In the genomic region with DNA sequence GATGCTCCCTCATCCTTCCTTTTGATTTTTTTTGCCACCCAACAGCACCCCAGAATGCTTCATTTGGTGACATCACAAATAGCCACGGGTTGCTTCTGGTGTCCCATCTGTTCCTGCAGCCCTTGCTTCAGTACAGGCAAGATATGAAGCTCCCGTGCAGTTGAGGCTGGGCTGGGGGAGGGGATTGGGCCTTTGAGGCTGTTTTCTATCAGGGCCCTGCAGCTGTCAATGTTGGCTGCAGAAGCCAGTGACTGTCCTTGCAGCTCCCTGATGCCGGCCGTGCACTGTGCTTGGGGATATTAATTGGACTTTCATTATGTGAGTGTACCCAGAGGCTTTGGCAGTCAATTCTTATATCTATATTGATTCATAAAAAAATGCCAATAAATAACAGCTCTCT, we compare ENCODE assay signal across 10 mouse cellular contexts.
DNase-seq lines count a peak whose midpoint lies in the region; ATAC-seq lines count a peak whose summit lies in the region.
"Had no signal": no experiment of that assay in that cellular context is flagged by ENCODE, and none has a peak within 500 bp of the region (broad histone marks: within the 10 kb centered on the region; RNA-seq: fewer than 3 reads in every experiment).

No protein-coding gene starts in this region.

- 42% methylated on average over 4 of the region's 4 CpGs for WGBS in neural tube, embryonic 12.5 days
- 21% methylated on average over 4 of the region's 4 CpGs for WGBS in neural tube, embryonic 15.5 days
- WGBS in forebrain, embryonic 12.5 days = 21% methylated on average over 4 of the region's 4 CpGs
- 26% methylated on average over 4 of the region's 4 CpGs for WGBS in hindbrain, embryonic 12.5 days

- H3K9me3 ChIP-seq in neural tube, embryonic 12.5 days = no peaks in the 10 kb centered on the region
- no peaks in the 10 kb centered on the region for H3K9me3 ChIP-seq in neural tube, embryonic 15.5 days (replicated peaks)
- H3K9me3 ChIP-seq in forebrain, embryonic 12.5 days = no peaks in the 10 kb centered on the region
- H3K9me3 ChIP-seq in hindbrain, embryonic 12.5 days (replicated peaks) = no peaks in the 10 kb centered on the region

- H3K9ac ChIP-seq in neural tube, embryonic 12.5 days = no peak overlapping the region
- no peak overlapping the region for H3K9ac ChIP-seq in neural tube, embryonic 15.5 days (replicated peaks)
- no peak overlapping the region for H3K9ac ChIP-seq in forebrain, embryonic 12.5 days
- H3K9ac ChIP-seq in hindbrain, embryonic 12.5 days = no peak overlapping the region

- H3K4me3 ChIP-seq in neural tube, embryonic 12.5 days = no peak overlapping the region
- H3K4me3 ChIP-seq in neural tube, embryonic 15.5 days (replicated peaks) = no peak overlapping the region
- H3K4me3 ChIP-seq in forebrain, embryonic 12.5 days (replicated peaks) = no peak overlapping the region
- no peak overlapping the region for H3K4me3 ChIP-seq in hindbrain, embryonic 12.5 days

- no peaks in the 10 kb centered on the region for H3K27me3 ChIP-seq in neural tube, embryonic 12.5 days (replicated peaks)
- no peaks in the 10 kb centered on the region for H3K27me3 ChIP-seq in neural tube, embryonic 15.5 days (replicated peaks)
- no peaks in the 10 kb centered on the region for H3K27me3 ChIP-seq in forebrain, embryonic 12.5 days
- H3K27me3 ChIP-seq in hindbrain, embryonic 12.5 days = no peaks in the 10 kb centered on the region

- no peak overlapping the region for H3K4me2 ChIP-seq in neural tube, embryonic 12.5 days (replicated peaks)
- H3K4me2 ChIP-seq in neural tube, embryonic 15.5 days = no peak overlapping the region
- H3K4me2 ChIP-seq in forebrain, embryonic 12.5 days = no peak overlapping the region
- H3K4me2 ChIP-seq in hindbrain, embryonic 12.5 days (replicated peaks) = no peak overlapping the region

- no peaks in the 10 kb centered on the region for H3K36me3 ChIP-seq in neural tube, embryonic 12.5 days
- H3K36me3 ChIP-seq in neural tube, embryonic 15.5 days = no peaks in the 10 kb centered on the region
- H3K36me3 ChIP-seq in forebrain, embryonic 12.5 days (replicated peaks) = no peaks in the 10 kb centered on the region
- H3K36me3 ChIP-seq in hindbrain, embryonic 12.5 days = no peaks in the 10 kb centered on the region

- peak; percentile 55 for DNase-seq in retina, embryonic 14.5 days (ENCODE audit: low spot score)
- DNase-seq in ovary, adult 18-20 months (ENCODE audit: low spot score) = no peak
- no peak for DNase-seq in B cell, adult 2 months
- DNase-seq: thymus, postnatal 25 days had no signal

- H3K27ac ChIP-seq in neural tube, embryonic 12.5 days = no peak overlapping the region
- no peak overlapping the region for H3K27ac ChIP-seq in neural tube, embryonic 15.5 days (replicated peaks)
- H3K27ac ChIP-seq in forebrain, embryonic 12.5 days = 0 out of 2 replicates have a peak overlapping the region, but pooled peaks have one; percentile 46
- H3K27ac ChIP-seq in hindbrain, embryonic 12.5 days = no peak overlapping the region
- H3K27ac ChIP-seq: kidney, postnatal 0 days had no signal

- ATAC-seq in neural tube, embryonic 12.5 days (ENCODE audit: low FRiP score, low read depth) = 0 out of 2 replicates have a peak, but pooled peaks have one; percentile 48
- ATAC-seq in neural tube, embryonic 15.5 days (ENCODE audit: low FRiP score) = no peak
- ATAC-seq in forebrain, embryonic 12.5 days (ENCODE audit: low FRiP score) = peak; percentile 65
- peak; percentile 92 for ATAC-seq in hindbrain, embryonic 12.5 days (ENCODE audit: low FRiP score)
- no peak for ATAC-seq in granulocyte monocyte progenitor cell, adult 5-6 weeks (replicated peaks; ENCODE audit: poor library complexity, severe bottlenecking)

- H3K4me1 ChIP-seq in neural tube, embryonic 12.5 days = peaks cover 3% of the 10 kb centered on the region; the same call in 1 of the 2 replicates
- no peaks in the 10 kb centered on the region for H3K4me1 ChIP-seq in neural tube, embryonic 15.5 days
- peaks cover 18% of the 10 kb centered on the region for H3K4me1 ChIP-seq in forebrain, embryonic 12.5 days
- peaks cover 12% of the 10 kb centered on the region for H3K4me1 ChIP-seq in hindbrain, embryonic 12.5 days

Comparison
In these comparisons a context has a peak if more than half of its experiments do, and no peak if none do; other contexts are left out.
1. ATAC-seq: peak in neural tube, embryonic 12.5 days (single experiment), forebrain, embryonic 12.5 days (single experiment) and hindbrain, embryonic 12.5 days (single experiment); none in neural tube, embryonic 15.5 days (single experiment) and granulocyte monocyte progenitor cell, adult 5-6 weeks (single experiment).